Mouse (Mus musculus): Measurements from ENCODE around the gene Olfr1380. TPM values are rescaled to one million over a fixed set of nuclear protein-coding genes. Genes with fewer than 3 reads are reported as not detected.
"Not testable (repeated sequence)": the region's sequence is repeated elsewhere in the genome, so short reads cannot be mapped to it uniquely, and the experiment has no call there.

Gene Olfr1380
- not detected for total RNA-seq (2021)
- long read RNA-seq, experiment 1, result 0 reads
- long read RNA-seq, experiment 2, result 0 reads

GRCm38 (mm10) chr11:49556578-49556977 is at the start of gene Olfr1380:
TSS of gene Olfr1380 (plus strand) at chr11:49556878.
- not testable (repeated sequence) for H3K4me3 ChIP-seq; DNase-seq (ENCODE audit: extremely low spot score in 1 of 2, low spot score in 2 of 2); H3K27ac ChIP-seq
- intact Hi-C loops (cut with DNase I), result loop anchor here (10.0 kb wide), 1 partner anchor 452 kb away; no protein-coding TSS in a partner anchor

- no peak for DNase-seq (ENCODE audit: extremely low spot score in 1 of 2, low spot score in 2 of 2)
- Histone ChIP-seq H3K27ac (no peak overlapping the region), H3K4me3 (no peak overlapping the region)
- intact Hi-C loops (cut with DNase I), result no loop called here
- no peak for TF ChIP-seq CTCF (IDR thresholded peaks at IDR 0.05)
These were observed 38.6 kb upstream of the Olfr1380 start for GRCm38 (mm10) chr11:49518086-49518485.

GRCm38 (mm10) chr11:49519348-49519747 is 37.3 kb upstream of the Olfr1380 start, which contains the start of gene Olfr1383:
TSS of gene Olfr1383 (plus strand) at chr11:49519648.
- no peak within 1 kb of the TSS for H3K4me3 ChIP-seq
- no peak for DNase-seq (ENCODE audit: extremely low spot score in 1 of 2, low spot score in 2 of 2)
- no peak for TF ChIP-seq CTCF (IDR thresholded peaks at IDR 0.05)
- no peak within 1 kb of the TSS for H3K27ac ChIP-seq
- intact Hi-C loops (cut with DNase I), result no loop called here

GRCm38 (mm10) chr11:49527947-49528346 is 28.7 kb upstream of the Olfr1380 start, which contains the start of gene Olfr1382:
TSS of gene Olfr1382 (plus strand) at chr11:49528247.
- no peak for DNase-seq (ENCODE audit: extremely low spot score in 1 of 2, low spot score in 2 of 2)
- intact Hi-C loops (cut with DNase I), result no loop called here
- Histone ChIP-seq H3K27ac (no peak within 1 kb of the TSS), H3K4me3 (no peak within 1 kb of the TSS)
- no peak for TF ChIP-seq CTCF (IDR thresholded peaks at IDR 0.05)

GRCm38 (mm10) chr11:49532761-49533160 is 23.9 kb upstream of the Olfr1380 start:
- DNase-seq (ENCODE audit: extremely low spot score in 1 of 2, low spot score in 2 of 2), result no peak
- intact Hi-C loops (cut with DNase I), result loop anchor here (10.0 kb wide), 1 partner anchor 258 kb away; the partner anchor contains the start of gene Olfr1393
- TF ChIP-seq CTCF (IDR thresholded peaks at IDR 0.05), result no peak
- Histone ChIP-seq H3K4me3 (no peak overlapping the region), H3K27ac (no peak overlapping the region)

GRCm38 (mm10) chr11:49536631-49537030 is 20.0 kb upstream of the Olfr1380 start:
- peak; percentile 22 to 41 for DNase-seq (ENCODE audit: extremely low spot score in 1 of 2, low spot score in 2 of 2)
- not testable (repeated sequence) for H3K27ac ChIP-seq, H3K4me3 ChIP-seq
- peak; percentile 49 for TF ChIP-seq CTCF (IDR thresholded peaks at IDR 0.05)
- intact Hi-C loops (cut with DNase I), result loop anchor here (5.0 to 10.0 kb wide), 3 partner anchors 262 to 664 kb away; partner anchors contain the start of genes Btnl9, Irgm1 and Olfr1393

GRCm38 (mm10) chr11:49543149-49543548 is 13.5 kb upstream of the Olfr1380 start, which contains the start of gene Olfr1381:
TSS of gene Olfr1381 (plus strand) at chr11:49543449.
- DNase-seq (ENCODE audit: extremely low spot score in 1 of 2, low spot score in 2 of 2); H3K4me3 ChIP-seq; H3K27ac ChIP-seq; intact Hi-C loops (cut with DNase I): not testable (repeated sequence)

- peak; percentile 51 for TF ChIP-seq CTCF (IDR thresholded peaks at IDR 0.05)
- DNase-seq (ENCODE audit: extremely low spot score in 1 of 2, low spot score in 2 of 2); H3K4me3 ChIP-seq; H3K27ac ChIP-seq: not testable (repeated sequence)
- intact Hi-C loops (cut with DNase I), result loop anchor here (10.0 kb wide), 1 partner anchor 449 kb away; no protein-coding TSS in a partner anchor
These were observed 2.6 kb upstream of the Olfr1380 start for GRCm38 (mm10) chr11:49554033-49554432.

GRCm38 (mm10) chr11:49575054-49575453 is 18.4 kb downstream of the Olfr1380 start:
- TF ChIP-seq CTCF (IDR thresholded peaks at IDR 0.05), result peak; percentile 32
- not testable (repeated sequence) for H3K4me3 ChIP-seq; H3K27ac ChIP-seq; DNase-seq (ENCODE audit: extremely low spot score in 1 of 2, low spot score in 2 of 2)
- intact Hi-C loops (cut with DNase I), result loop anchor here (10.0 kb wide), 1 partner anchor 1590 kb away; no protein-coding TSS in a partner anchor

GRCm38 (mm10) chr11:49580452-49580851 is 23.8 kb downstream of the Olfr1380 start:
- intact Hi-C loops (cut with DNase I); DNase-seq (ENCODE audit: extremely low spot score in 1 of 2, low spot score in 2 of 2); H3K4me3 ChIP-seq; H3K27ac ChIP-seq: not testable (repeated sequence)

GRCm38 (mm10) chr11:49590213-49590612 is 33.5 kb downstream of the Olfr1380 start:
- intact Hi-C loops (cut with DNase I), result no loop called here
- TF ChIP-seq CTCF (IDR thresholded peaks at IDR 0.05), result no peak
- DNase-seq (ENCODE audit: extremely low spot score in 1 of 2, low spot score in 2 of 2), result no peak
- H3K4me3 ChIP-seq, result no peak overlapping the region
- H3K27ac ChIP-seq, result no peak overlapping the region

- DNase-seq (ENCODE audit: extremely low spot score in 1 of 2, low spot score in 2 of 2); H3K27ac ChIP-seq; intact Hi-C loops (cut with DNase I); H3K4me3 ChIP-seq: not testable (repeated sequence)
- peak; percentile 38 for TF ChIP-seq CTCF (IDR thresholded peaks at IDR 0.05)
These were observed 40.5 kb downstream of the Olfr1380 start for GRCm38 (mm10) chr11:49597149-49597548.

- intact Hi-C loops (cut with DNase I); H3K4me3 ChIP-seq; DNase-seq (ENCODE audit: extremely low spot score in 1 of 2, low spot score in 2 of 2); H3K27ac ChIP-seq: not testable (repeated sequence)
These were observed 51.6 kb downstream of the Olfr1380 start for GRCm38 (mm10) chr11:49608306-49608705.

- DNase-seq (ENCODE audit: extremely low spot score in 1 of 2, low spot score in 2 of 2); H3K27ac ChIP-seq; intact Hi-C loops (cut with DNase I): not testable (repeated sequence)
- H3K4me3 ChIP-seq, result peak within 1 kb of the TSS; percentile 40
These were observed 52.5 kb downstream of the Olfr1380 start, which contains the start of gene Flt4 for GRCm38 (mm10) chr11:49608938-49609867. TSS of gene Flt4 (plus strand) at chr11:49609263.

- intact Hi-C loops (cut with DNase I); H3K27ac ChIP-seq; DNase-seq (ENCODE audit: extremely low spot score in 1 of 2, low spot score in 2 of 2): not testable (repeated sequence)
- H3K4me3 ChIP-seq, result peak overlapping the region; percentile 40
These were observed 53.5 kb downstream of the Olfr1380 start for GRCm38 (mm10) chr11:49609868-49610824.
